Mouse (Mus musculus) MEL (cell line): Measurements from ENCODE around the gene 1700088E04Rik. TPM values are rescaled to one million over a fixed set of nuclear protein-coding genes. Genes with fewer than 3 reads are reported as not detected.

Experiments used
- DNase-seq: peaks from one replicate; pipeline ENCODE4 v3.0.0; 2011; ENCODE audit warnings: low read depth, low spot score
- H3K27ac ChIP-seq: 2 replicates; pipeline ENCODE4 v1.5.1; 2012; ENCODE audit warnings: low read depth, mild to moderate bottlenecking, control low read depth, low read length, moderate library complexity; ENCODE audit not compliant: control insufficient read depth
- H3K27me3 ChIP-seq, 2 experiments: fragments of 150-350 bp in 1 of 2; sonication (generic) in 1 of 2; 2 replicates each; pipeline ENCODE4 v1.6.1; 2012; ENCODE audit warnings: low read length in 2 of 2, mild to moderate bottlenecking in 2 of 2, improper control_type of control experiment in 1 of 2, moderate library complexity in 1 of 2; ENCODE audit not compliant: insufficient read depth in 2 of 2, control insufficient read depth in 1 of 2
- H3K36me3 ChIP-seq, 2 experiments: 2 replicates each; pipeline ENCODE4 v1.6.1; 2012 to 2014; ENCODE audit warnings: low read length in 2 of 2, improper control_type of control experiment in 1 of 2, inconsistent platforms in 1 of 2, mild to moderate bottlenecking in 1 of 2; ENCODE audit not compliant: insufficient read depth in 2 of 2, control insufficient read depth in 1 of 2
- H3K4me1 ChIP-seq, 2 experiments: fragments of 150-350 bp in 1 of 2; sonication (generic) in 1 of 2; 2 replicates each; pipeline ENCODE4 v1.6.1; 2012; ENCODE audit warnings: low read length in 2 of 2, improper control_type of control experiment in 1 of 2, mild to moderate bottlenecking in 1 of 2; ENCODE audit not compliant: insufficient read depth in 2 of 2, control insufficient read depth in 1 of 2
- H3K4me3 ChIP-seq, 2 experiments: fragments of 150-350 bp in 1 of 2; sonication (generic) in 1 of 2; 2 replicates each; pipeline ENCODE4 v1.5.1; 2012; ENCODE audit warnings: low read depth in 2 of 2, low read length in 2 of 2, mild to moderate bottlenecking in 2 of 2, moderate library complexity in 2 of 2, control low read depth in 1 of 2, improper control_type of control experiment in 1 of 2; ENCODE audit not compliant: control insufficient read depth in 1 of 2, insufficient read depth in 1 of 2
- H3K79me2 ChIP-seq: 2 replicates; pipeline ENCODE4 v1.6.1; 2012; ENCODE audit warnings: mild to moderate bottlenecking, low read length, moderate library complexity; ENCODE audit not compliant: control insufficient read depth, poor library complexity, insufficient read depth
- H3K9ac ChIP-seq: 2 replicates; pipeline ENCODE4 v1.6.1; 2012; ENCODE audit warnings: low read depth, mild to moderate bottlenecking, control low read depth, low read length, moderate library complexity; ENCODE audit not compliant: control insufficient read depth, poor library complexity, severe bottlenecking
- H3K9me3 ChIP-seq: fragments of 150-350 bp; sonication (generic); replicated peaks from 2 replicates; pipeline ENCODE4 v1.6.1; 2012; ENCODE audit warnings: mild to moderate bottlenecking, low read length, improper control_type of control experiment, moderate library complexity; ENCODE audit not compliant: insufficient read depth
- CHD1 ChIP-seq: IDR thresholded peaks from 2 replicates; pipeline ENCODE4 v1.6.1; 2012; ENCODE audit warnings: low read depth, mild to moderate bottlenecking, inconsistent platforms, low read length, improper control_type of control experiment
- CTCF ChIP-seq, 3 experiments: IDR thresholded peaks in 2 of 3; conservative IDR thresholded peaks in 1 of 3; 2 replicates each; pipeline ENCODE4 v1.5.1; 2011 to 2012; ENCODE audit warnings: low read length in 3 of 3, low read depth in 2 of 3, mild to moderate bottlenecking in 2 of 3, improper control_type of control experiment in 1 of 3, inconsistent platforms in 1 of 3, mixed read lengths in 1 of 3, moderate library complexity in 1 of 3; ENCODE audit not compliant: control insufficient read depth in 1 of 3, insufficient read depth in 1 of 3, poor library complexity in 1 of 3, severe bottlenecking in 1 of 3
- E2F4 ChIP-seq: IDR thresholded peaks from 2 replicates; pipeline ENCODE4 v1.6.1; 2011; ENCODE audit warnings: low read depth, low read length, improper control_type of control experiment, borderline replicate concordance
- GABPA ChIP-seq: IDR thresholded peaks from 2 replicates; pipeline ENCODE4 v1.6.1; 2012; ENCODE audit warnings: low read depth, mild to moderate bottlenecking, inconsistent platforms, low read length, improper control_type of control experiment, moderate library complexity
- MAFK ChIP-seq: IDR thresholded peaks from 2 replicates; pipeline ENCODE4 v1.6.1; 2011; ENCODE audit warnings: low read depth, mild to moderate bottlenecking, low read length, improper control_type of control experiment, borderline replicate concordance
- MAZ ChIP-seq: IDR thresholded peaks from 2 replicates; pipeline ENCODE4 v1.6.1; 2012; ENCODE audit warnings: low read depth, mild to moderate bottlenecking, inconsistent platforms, low read length, improper control_type of control experiment
- MXI1 ChIP-seq: IDR thresholded peaks from 2 replicates; pipeline ENCODE4 v1.6.1; 2011; ENCODE audit warnings: mild to moderate bottlenecking, low read depth, low read length, improper control_type of control experiment
- MYB ChIP-seq: IDR thresholded peaks from 2 replicates; pipeline ENCODE4 v1.6.1; 2011; ENCODE audit warnings: mild to moderate bottlenecking, low read depth, low read length, improper control_type of control experiment
- NELFE ChIP-seq: IDR thresholded peaks from 2 replicates; pipeline ENCODE4 v1.6.1; 2011; ENCODE audit warnings: low read depth, low read length, improper control_type of control experiment
- POLR2A ChIP-seq, 2 experiments: IDR thresholded peaks; 2 replicates each; pipeline ENCODE4 v1.6.1; 2011 to 2012; ENCODE audit warnings: low read length in 2 of 2, mild to moderate bottlenecking in 2 of 2, control low read depth in 1 of 2, improper control_type of control experiment in 1 of 2, low read depth in 1 of 2, moderate library complexity in 1 of 2; ENCODE audit not compliant: control insufficient read depth in 1 of 2, insufficient read depth in 1 of 2, poor library complexity in 1 of 2
- POLR2AphosphoS2 ChIP-seq: IDR thresholded peaks from 2 replicates; pipeline ENCODE4 v1.6.1; 2011; ENCODE audit warnings: low read length, improper control_type of control experiment
- POLR2AphosphoS5 ChIP-seq: IDR thresholded peaks from 2 replicates; pipeline ENCODE4 v1.6.1; 2012; ENCODE audit warnings: low read depth, borderline replicate concordance, mild to moderate bottlenecking, inconsistent platforms, low read length, moderate library complexity, mixed read lengths
- SMC3 ChIP-seq: IDR thresholded peaks from 2 replicates; pipeline ENCODE4 v1.6.1; 2011; ENCODE audit warnings: low read depth, low read length, improper control_type of control experiment
- TAL1 ChIP-seq: IDR thresholded peaks from 2 replicates; pipeline ENCODE4 v1.6.1; 2012; ENCODE audit warnings: mild to moderate bottlenecking, inconsistent platforms, low read length, moderate library complexity, mixed read lengths
- UBTF ChIP-seq: IDR thresholded peaks from 2 replicates; pipeline ENCODE4 v1.6.1; 2012; ENCODE audit warnings: low read depth, mild to moderate bottlenecking, inconsistent platforms, low read length, improper control_type of control experiment, moderate library complexity, borderline replicate concordance; ENCODE audit not compliant: insufficient read depth
- USF2 ChIP-seq, 2 experiments: IDR thresholded peaks; 2 replicates each; pipeline ENCODE4 v1.6.1; 2011 to 2012; ENCODE audit warnings: improper control_type of control experiment in 2 of 2, low read length in 2 of 2, borderline replicate concordance in 1 of 2, inconsistent platforms in 1 of 2, low read depth in 1 of 2, mild to moderate bottlenecking in 1 of 2; ENCODE audit not compliant: insufficient read depth in 1 of 2
- ZC3H11A ChIP-seq: IDR thresholded peaks from 2 replicates; pipeline ENCODE4 v1.6.1; 2012; ENCODE audit warnings: low read depth, mild to moderate bottlenecking, inconsistent platforms, low read length, improper control_type of control experiment
- ZKSCAN1 ChIP-seq: IDR thresholded peaks from 2 replicates; pipeline ENCODE4 v1.6.1; 2012; ENCODE audit warnings: low read depth, mild to moderate bottlenecking, inconsistent platforms, low read length, improper control_type of control experiment, moderate library complexity
- polyA plus RNA-seq, 2 experiments: library from polyadenylated mRNA; stranded (reverse) in 1 of 2; unstranded in 1 of 2; fragments of >175 nt in 1 of 2; fragments of >200 nt in 1 of 2; gene quantifications; 2 replicates each; pipeline versions ENCODE4 v1.2.1 to v1.2.4; 2012; ENCODE audit warnings: low replicate concordance in 2 of 2, low read depth in 1 of 2; ENCODE audit not compliant: insufficient read length in 2 of 2, insufficient read depth in 1 of 2, missing spikeins in 1 of 2
- total RNA-seq: library from RNA; depleted of rRNA; stranded (reverse); fragments of 300-350 nt; gene quantifications from 2 replicates; pipeline ENCODE4 v1.2.3, GENCODE M21; 2012

The 1700088E04Rik gene
- total and polyA plus RNA-seq, 3 experiments, result 4.9 to 9.3 TPM; not detected in 1

- no peaks in the 10 kb centered on the region for H3K4me1 ChIP-seq
- no peak overlapping the region for H3K4me3 ChIP-seq
- DNase-seq, result no peak
- H3K9ac ChIP-seq, result no peak overlapping the region
- peaks cover 0 to 3% of the 10 kb centered on the region in 2 experiments; a peak in 1 of 4 replicates for H3K36me3 ChIP-seq
- TF ChIP-seq MYB (no peak), POLR2AphosphoS5 (no peak), ZKSCAN1 (no peak), GABPA (no peak), CHD1 (no peak), POLR2AphosphoS2 (no peak), E2F4 (no peak), CTCF (IDR thresholded peaks at IDR 0.05 in 2 of 3, conservative IDR thresholded peaks at IDR 0.05 in 1 of 3; ENCODE audit: control insufficient read depth in 1 of 3, insufficient read depth in 1 of 3, low read depth in 2 of 3, low read length in 3 of 3, poor library complexity in 1 of 3, severe bottlenecking in 1 of 3) (no peak), ZC3H11A (no peak), MAZ (no peak)
- no peaks in the 10 kb centered on the region for H3K9me3 ChIP-seq
- H3K79me2 ChIP-seq, result no peaks in the 10 kb centered on the region
- no peaks in the 10 kb centered on the region for H3K27me3 ChIP-seq
- H3K27ac ChIP-seq, result no peak overlapping the region
These were observed 10.3 kb downstream of the 1700088E04Rik start for GRCm38 (mm10) chr15:79130782-79131181.

- no peak for TF ChIP-seq CHD1
- TF ChIP-seq MAFK, result no peak
- TF ChIP-seq TAL1, result no peak
- TF ChIP-seq NELFE, result no peak
- no peak for TF ChIP-seq UBTF
- DNase-seq, result no peak
- no peaks in the 10 kb centered on the region for H3K4me1 ChIP-seq
These were observed 11.7 kb downstream of the 1700088E04Rik start for GRCm38 (mm10) chr15:79129311-79129710.

GRCm38 (mm10) chr15:79128208-79128607 is 12.8 kb downstream of the 1700088E04Rik start:
- peaks cover 0 to 3% of the 10 kb centered on the region in 2 experiments; a peak in 1 of 4 replicates for H3K36me3 ChIP-seq
- no peak overlapping the region for H3K9ac ChIP-seq
- H3K79me2 ChIP-seq, result no peaks in the 10 kb centered on the region
- TF ChIP-seq POLR2A (IDR thresholded peaks at IDR 0.05; ENCODE audit: control insufficient read depth in 1 of 2, insufficient read depth in 1 of 2, low read depth in 1 of 2, low read length in 2 of 2, poor library complexity in 1 of 2) (no peak), SMC3 (peak; percentile 24; the same call in 1 of the 2 replicates), ZKSCAN1 (no peak), USF2 (IDR thresholded peaks at IDR 0.05; ENCODE audit: borderline replicate concordance in 1 of 2, insufficient read depth in 1 of 2, low read depth in 1 of 2, low read length in 2 of 2) (no peak), CTCF (IDR thresholded peaks at IDR 0.05 in 2 of 3, conservative IDR thresholded peaks at IDR 0.05 in 1 of 3; ENCODE audit: control insufficient read depth in 1 of 3, insufficient read depth in 1 of 3, low read depth in 2 of 3, low read length in 3 of 3, poor library complexity in 1 of 3, severe bottlenecking in 1 of 3) (peak; percentile 59 to 73 (median 71)), MXI1 (no peak), TAL1 (no peak)
- H3K9me3 ChIP-seq, result no peaks in the 10 kb centered on the region
- H3K27me3 ChIP-seq, result no peaks in the 10 kb centered on the region
- DNase-seq, result peak; percentile 52
- no peak overlapping the region for H3K27ac ChIP-seq
- H3K4me3 ChIP-seq, result no peak overlapping the region
- no peaks in the 10 kb centered on the region for H3K4me1 ChIP-seq

More at GRCm38 (mm10) chr15:79129311-79129710, 11.7 kb downstream of the 1700088E04Rik start:
- Histone ChIP-seq H3K27me3 (no peaks in the 10 kb centered on the region), H3K9ac (no peak overlapping the region), H3K27ac (no peak overlapping the region), H3K36me3 (peaks cover 0 to 3% of the 10 kb centered on the region in 2 experiments; a peak in 1 of 4 replicates), H3K9me3 (no peaks in the 10 kb centered on the region), H3K79me2 (no peaks in the 10 kb centered on the region), H3K4me3 (no peak overlapping the region)
